Mouse (Mus musculus) bone marrow, adult 2 months (tissue): Measurements from ENCODE around the gene Hivep3.

Experiments used
- CTCF ChIP-seq: fragments of 200-500 bp; IDR thresholded peaks from 2 replicates; pipeline ENCODE4 v1.5.1; 2011; ENCODE audit warnings: low read length, control low read depth; ENCODE audit not compliant: control insufficient read depth, insufficient read depth
- POLR2A ChIP-seq: fragments of 200-500 bp; IDR thresholded peaks from 2 replicates; pipeline ENCODE4 v1.6.1; 2011; ENCODE audit warnings: low read depth, mild to moderate bottlenecking, control low read depth, low read length, borderline replicate concordance; ENCODE audit not compliant: control insufficient read depth

DNA sequence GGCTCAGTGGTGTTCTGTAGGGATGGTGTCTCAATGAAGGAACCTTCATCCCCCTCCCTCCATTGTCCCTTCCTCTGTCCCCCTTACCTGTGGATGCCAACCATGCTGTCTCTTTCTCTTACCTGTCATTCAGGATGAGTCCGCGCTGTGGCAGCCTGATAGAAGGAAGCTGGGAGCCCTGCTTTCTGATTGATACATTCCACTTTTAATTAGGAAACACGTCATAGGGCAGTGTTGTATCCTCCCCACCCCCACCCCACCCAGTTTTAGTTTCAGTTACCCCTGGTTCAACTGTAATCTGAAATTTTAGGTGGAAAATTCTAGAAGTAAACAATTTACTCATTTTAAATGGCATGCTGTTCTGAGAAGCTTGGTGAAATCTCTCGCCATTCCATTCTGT lies 173.5 kb downstream of the Hivep3 start:
- TF ChIP-seq CTCF: no peak
- no peak for TF ChIP-seq POLR2A
